Mouse (Mus musculus) gastrocnemius, postnatal 14 days (tissue): ENCODE data around the gene Hpdl. TPM values are rescaled to one million over a fixed set of nuclear protein-coding genes. Genes with fewer than 3 reads are reported as not detected.
"Not testable (repeated sequence)": the region's sequence is repeated elsewhere in the genome, so short reads cannot be mapped to it uniquely, and the experiment has no call there.

Experiments used
- DNase-seq: peaks from one replicate; pipeline ENCODE4 v3.0.0; 2021; ENCODE audit warnings: mixed read lengths
- intact Hi-C: fragments of 180-260 bp; cut with DNase I; formaldehyde crosslinking; loops from one replicate; pipeline ENCODE4 v1.15.1; 2025; ENCODE audit warnings: low total_unique reads
- long read RNA-seq, 2 experiments: library from polyadenylated mRNA; stranded (forward); transcript quantifications; one replicate each; pipeline ENCODE4 v2.0.0; 2021
- total RNA-seq, 2 experiments: library from RNA; stranded (reverse); gene quantifications; 2 replicates each; pipeline ENCODE4 v1.2.3; 2021

Gene Hpdl
- 1 to 10 TPM; 2.7 to 2.9 TPM for total RNA-seq
- long read RNA-seq, experiment 1: 0 reads
- long read RNA-seq, experiment 2, partial matches to known transcripts: 0 of 2 reads
- long read RNA-seq, experiment 2, other reads (novel, unspliced or antisense): 0 of 2 reads

DNA sequence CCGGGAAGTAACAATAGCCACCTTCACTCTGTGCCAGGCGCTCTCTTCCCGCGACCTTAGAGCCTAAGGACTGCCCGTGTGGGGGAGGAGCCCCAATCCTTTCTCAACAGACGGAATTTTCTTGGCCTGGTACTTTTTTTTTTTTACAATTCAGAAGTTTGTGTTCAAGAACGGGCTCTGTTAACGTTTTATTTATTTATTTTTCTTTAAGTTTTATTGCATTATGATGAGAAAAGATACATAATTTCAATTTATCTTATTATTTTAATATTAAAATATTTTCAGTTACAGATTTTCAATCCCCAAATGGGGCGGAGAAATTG, at the start of gene Hpdl:
Gene Hpdl, minus strand, starts transcription at position 14 of the 323 bp plus-strand sequence.
- no peak for DNase-seq
- intact Hi-C loops: no loop called here

DNA sequence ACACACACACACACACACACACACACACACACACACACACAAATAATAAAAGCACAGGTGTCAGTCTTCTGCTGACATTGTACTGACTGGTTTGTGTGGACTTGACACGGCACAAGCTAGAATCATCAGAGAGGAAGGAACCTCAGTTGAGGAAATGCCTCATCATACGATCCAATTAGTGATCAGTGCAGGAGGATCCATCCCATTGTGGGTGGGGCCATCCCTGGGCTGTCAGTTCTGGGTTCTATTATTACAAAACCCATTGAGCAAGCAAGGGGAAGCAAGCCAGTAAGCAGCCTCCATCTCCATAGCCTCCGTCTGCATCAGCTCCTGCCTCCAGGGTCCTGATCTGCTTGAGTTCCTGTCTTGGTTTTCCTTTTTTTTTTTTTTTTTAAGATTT, 48.4 kb upstream of the Hpdl start:
- DNase-seq: no peak
- intact Hi-C loops: no loop called here

DNA sequence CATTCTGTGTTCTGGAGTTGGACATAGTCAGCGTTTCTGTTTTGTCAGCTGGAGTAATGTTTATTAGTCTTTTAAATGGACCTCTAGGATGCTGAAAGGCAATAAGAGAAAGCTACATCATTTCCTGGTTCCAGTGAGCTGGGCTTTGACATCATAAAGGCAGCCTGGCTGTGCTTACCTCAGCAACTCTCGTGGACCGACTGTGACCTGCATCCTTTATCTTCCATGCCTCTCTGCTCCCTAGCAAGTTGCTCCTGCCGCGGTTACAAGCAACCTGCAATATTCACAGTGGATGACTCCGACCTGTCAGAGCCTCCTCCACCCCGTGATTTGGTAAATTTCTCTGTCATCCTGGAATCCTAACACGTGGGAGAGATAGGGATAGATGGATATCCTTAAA, 40.5 kb upstream of the Hpdl start:
- DNase-seq: no peak
- intact Hi-C loops: no loop called here

DNA sequence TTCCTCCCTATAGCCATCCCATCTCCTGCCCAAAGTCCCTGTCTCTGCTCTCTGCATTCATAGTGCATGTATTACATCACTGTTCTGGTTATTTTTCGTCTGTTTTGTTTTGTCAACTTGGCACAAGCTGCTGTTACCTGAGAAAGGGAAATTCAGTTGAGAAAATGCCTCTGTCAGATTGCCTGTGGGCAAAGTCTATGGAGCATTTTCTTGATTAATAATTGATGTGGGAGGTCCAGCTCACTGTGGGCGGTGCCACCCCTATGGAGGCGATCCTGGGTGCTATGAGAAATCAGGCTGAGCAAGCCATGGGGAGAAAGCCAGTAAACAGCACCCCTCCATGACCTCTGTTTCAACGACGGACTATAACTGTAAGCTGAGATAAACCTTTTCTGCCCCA, 38.2 kb upstream of the Hpdl start:
- DNase-seq: no peak
- intact Hi-C loops: no loop called here

DNA sequence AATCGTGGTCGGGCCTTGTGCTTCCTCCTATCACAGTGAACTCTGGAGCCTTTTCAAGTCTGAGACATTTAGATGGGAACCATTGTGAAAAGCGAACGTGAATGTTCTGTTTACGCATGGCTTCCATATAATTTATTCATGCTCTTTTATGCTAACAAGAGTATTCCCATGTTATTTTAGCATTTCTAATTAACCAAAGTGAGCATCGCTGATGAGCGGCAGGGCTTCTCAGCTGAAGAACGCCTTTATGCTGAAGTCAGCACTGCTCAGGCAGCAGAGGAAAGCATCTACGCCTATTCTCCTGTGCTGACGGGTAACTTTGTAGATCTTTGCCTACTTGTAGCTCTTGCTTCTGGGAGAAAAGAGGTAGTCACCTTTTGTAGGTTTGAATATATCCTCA, 35.7 kb upstream of the Hpdl start:
- no peak for DNase-seq
- intact Hi-C loops: no loop called here

DNA sequence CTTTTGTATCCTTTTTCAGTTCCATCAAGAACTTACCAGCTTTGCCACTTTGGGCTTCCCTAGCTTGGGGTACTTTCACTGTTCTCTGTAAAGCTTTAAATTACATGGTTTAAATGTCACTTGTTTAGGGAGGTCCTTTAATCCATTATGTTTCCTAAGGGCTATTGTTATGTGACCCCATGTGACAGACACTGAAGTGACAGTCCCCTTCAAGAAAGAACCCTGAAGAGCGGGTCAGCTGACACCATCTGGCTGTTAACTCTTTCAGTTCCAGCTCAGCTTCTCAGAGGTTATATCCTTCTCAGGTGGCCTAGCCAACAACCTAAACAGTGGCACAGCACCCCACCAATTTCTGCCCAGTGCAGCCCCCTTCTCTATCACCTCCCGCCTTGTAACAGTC, 32.8 kb upstream of the Hpdl start:
- DNase-seq: no peak
- intact Hi-C loops: no loop called here

DNA sequence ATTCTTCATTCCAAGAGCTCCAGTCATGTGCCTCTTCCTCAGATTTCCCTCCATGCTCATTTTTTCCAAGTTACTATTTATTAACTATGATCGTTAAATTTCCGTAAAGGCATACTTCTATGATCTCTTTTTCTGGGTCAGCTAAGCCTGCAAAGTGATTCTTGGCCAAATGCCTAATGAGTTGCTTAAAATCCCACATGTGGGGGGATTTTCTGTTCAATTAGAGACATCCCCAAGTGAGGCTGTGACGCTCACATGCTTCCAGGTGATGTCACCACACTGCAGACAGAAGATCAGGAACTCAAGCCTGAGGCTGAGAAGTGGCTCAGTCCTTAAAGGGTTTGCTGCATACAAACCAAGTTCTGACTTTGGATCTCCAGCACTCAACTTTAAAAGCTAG, 28.4 kb upstream of the Hpdl start:
- intact Hi-C loops: no loop called here
- DNase-seq: no peak

DNA sequence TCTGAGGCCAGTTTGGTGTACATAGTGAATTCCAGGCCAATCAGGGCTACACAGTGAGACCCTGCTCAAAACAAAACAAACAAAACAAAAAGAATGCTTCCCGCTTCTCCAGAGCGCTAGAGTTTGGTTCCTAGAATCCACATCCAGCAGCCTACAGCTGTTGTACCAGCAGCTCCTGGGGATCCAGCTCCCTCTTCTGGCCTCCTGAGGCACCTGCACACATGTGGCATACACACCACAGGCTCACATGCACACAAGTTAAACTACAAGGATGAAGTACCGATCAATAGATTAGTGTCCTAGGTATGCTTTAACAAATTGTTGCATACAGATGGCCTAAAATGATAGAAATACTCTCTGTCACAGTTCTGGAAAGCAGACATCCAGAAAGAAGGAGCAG, 22.8 kb upstream of the Hpdl start:
- intact Hi-C loops: no loop called here
- DNase-seq: no peak

DNA sequence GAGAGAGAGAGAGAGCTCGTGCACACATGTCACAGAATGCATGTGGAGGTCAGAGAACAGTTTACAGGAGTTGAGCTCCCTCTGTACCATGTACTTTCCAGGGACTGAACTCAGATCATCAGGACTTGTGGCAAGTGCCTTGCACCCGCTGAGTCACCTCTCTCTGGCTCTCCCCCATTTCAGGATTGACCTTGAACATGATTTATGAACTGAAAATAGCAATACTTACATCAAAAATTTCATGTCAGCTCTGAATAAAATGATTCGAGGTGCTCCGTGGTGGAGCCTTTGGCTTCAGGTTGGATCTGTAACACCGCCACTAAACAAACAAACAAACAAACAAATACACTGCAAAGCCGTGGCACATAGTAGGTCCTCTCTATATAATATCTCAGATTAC, 19.3 kb upstream of the Hpdl start:
- intact Hi-C loops: no loop called here
- DNase-seq: no peak

DNA sequence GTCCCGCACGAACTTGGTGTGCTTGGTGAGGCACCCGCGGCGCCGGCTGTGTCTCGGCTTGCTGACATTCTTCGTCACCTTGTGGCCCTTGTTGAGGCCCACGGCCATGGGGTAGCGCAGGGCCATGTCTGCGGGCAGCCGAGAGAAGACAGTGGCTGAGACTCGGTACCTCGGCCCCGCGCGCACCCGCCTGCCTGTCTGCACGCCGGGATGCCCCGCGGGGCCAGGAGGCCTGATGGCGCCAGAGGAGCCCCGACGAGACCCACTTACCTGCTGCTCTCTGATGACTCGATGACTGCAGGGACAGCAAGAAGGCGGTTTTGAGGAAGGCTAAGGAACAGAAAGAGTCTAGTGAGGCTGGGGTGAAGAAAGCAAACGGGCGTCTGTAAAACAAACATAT, 18.6 kb upstream of the Hpdl start:
- intact Hi-C loops, DNase-seq: not testable (repeated sequence)

DNA sequence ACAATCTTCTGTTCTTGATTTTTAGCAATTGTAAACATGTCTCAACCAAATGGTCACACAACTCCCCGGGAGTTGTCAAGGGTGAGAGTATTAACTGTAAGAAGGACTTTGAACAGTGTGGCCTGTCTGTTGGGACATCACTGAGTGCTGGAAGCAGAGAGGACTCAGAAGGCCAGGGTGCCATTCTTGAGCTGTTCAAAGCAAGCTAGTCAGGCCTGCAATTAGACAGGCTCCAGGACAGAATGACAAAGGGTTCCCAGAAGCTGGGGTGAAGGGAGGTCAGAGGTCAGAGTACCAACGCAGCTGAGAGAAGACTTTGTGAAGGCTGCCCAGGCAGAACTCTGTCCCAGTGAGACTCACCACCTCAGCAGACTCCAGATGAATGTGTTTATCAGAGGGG, 17.5 kb upstream of the Hpdl start:
- no peak for DNase-seq
- intact Hi-C loops: no loop called here

DNA sequence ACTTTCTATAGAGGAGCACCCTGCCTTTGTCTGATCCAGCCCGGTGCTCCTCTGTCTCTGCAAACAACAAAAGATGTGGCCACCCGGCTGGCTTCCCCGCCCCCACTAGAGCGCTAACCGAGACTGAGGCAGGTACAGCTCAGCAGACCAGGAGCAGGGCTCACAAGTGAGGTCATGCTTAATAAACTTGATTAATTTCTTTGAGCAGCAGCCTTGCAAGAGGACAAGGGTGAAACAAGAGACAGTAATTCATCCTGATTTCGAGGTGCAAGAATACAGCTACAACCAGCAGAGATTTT, 8.5 kb upstream of the Hpdl start:
- intact Hi-C loops: loop anchor here (5.0 kb wide), 1 partner anchor 157 kb away; no protein-coding TSS in a partner anchor
- DNase-seq: no peak

DNA sequence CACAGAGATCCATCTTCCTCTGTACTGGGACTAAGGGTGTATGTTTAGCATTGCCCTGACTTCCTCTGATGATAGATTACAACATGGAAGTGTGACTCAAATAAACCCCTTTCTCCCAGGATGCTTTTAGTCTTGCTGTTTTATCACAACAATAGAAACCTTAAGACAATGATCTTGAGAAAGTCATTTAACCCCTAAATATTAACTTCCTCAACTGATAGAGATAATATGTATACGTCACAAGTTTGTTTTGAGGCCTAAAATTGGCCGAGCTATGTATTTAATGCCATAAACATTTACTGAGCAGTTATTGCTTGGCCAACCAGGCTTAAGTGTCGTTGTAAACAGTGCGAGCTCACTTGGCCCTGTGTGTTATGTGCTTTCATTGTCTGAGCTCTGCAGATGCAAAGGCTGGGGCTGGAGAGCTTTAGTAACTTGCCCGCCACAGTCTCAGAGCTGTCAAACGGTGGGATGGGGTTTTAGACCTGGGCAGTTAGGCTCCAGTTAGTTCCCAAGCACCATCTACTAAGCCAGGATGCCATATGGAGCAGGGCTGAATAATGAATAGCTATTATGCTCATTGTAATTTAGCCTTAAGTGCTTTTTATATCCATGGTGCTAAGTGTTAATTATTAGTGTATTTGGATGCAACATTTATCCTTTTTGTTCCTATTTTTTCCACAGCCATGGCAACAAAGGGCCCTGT, 8.0 kb upstream of the Hpdl start:
- intact Hi-C loops: loop anchor here (5.0 kb wide), 1 partner anchor 158 kb away; no protein-coding TSS in a partner anchor
- DNase-seq: no peak

DNA sequence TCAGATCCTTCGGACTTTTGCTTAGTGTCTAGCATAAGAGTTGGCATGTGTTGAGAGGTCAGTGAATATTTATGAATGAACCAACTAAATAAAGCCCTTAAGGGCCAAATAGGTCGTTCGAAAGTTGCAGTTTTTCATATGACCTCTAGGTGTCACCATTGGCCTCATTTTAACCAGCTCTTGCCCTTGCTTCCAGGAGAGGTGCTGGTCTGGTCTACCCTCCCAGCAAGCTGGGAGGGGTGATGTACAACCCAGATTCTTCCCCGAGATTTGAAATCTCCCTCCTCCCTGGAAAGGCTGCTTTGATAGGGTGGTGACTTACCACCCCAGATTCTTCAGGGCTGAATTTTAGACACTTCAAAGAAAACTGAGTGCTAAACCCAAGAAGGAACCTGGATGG, 6.3 kb upstream of the Hpdl start:
- no peak for DNase-seq
- intact Hi-C loops: no loop called here

DNA sequence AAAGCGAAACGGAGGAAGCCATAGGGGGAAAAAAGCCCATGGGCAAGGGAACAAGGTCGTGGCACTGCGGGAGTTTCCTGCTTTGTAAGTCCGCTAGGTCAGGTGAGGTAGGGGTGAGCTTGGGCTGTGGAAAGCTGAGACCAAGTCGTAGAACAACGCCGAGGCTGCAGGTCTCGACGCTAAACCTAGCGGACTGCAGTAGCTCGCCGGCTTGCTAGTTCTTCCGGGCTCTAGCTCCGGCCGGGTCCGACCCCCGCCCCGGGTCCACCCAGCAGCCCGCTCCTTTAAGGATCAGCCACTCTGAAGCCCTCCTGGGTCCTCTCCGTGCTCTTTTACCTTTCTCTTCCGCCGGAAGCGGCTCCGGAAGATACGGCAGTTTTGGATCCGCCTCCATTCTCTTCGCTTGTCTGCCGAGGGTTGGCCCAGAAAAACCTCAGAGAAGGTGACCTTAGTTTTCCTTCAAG, 3.1 kb upstream of the Hpdl start:
- intact Hi-C loops: no loop called here
- peak; percentile 61 for DNase-seq

DNA sequence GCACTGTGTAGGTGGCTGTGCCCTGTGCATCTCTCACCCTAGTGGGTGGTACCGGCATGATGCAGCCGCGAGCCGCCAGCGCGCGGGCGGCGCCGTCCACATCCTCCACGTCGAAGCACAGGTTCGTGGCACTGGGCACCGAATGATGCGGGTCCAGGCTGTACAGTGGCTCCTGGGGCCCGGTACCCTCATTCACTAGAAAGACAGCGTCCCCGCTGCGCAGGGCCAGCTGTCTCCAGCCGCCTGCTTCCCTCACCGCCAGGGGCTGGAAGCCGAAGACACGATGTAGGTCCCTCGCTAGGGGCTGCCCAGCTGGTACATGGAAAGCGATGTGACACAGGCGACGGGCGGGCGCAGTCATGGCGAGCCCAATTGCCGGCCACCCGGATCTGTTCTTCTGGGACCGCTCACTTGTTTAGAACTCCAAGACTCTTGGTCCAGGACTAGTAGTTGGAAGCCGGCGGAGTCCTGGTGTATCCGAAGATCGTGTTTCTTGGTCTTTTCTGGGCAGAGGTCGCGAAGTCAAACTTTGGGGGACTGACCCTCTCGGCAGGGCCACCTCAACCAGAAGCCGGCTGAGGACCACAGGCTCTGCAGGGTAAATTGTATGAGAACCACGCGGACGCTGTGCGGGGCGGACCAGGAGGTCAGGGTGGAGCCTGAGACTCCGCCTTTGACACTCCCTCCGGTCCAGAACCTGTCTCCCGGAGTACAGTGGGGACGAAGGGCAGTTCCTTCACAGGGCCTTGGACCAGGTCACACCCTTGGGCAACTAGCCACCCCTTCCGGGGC, 409 bp downstream of the Hpdl start:
- peak; percentile 71 for DNase-seq
- intact Hi-C loops: no loop called here

DNA sequence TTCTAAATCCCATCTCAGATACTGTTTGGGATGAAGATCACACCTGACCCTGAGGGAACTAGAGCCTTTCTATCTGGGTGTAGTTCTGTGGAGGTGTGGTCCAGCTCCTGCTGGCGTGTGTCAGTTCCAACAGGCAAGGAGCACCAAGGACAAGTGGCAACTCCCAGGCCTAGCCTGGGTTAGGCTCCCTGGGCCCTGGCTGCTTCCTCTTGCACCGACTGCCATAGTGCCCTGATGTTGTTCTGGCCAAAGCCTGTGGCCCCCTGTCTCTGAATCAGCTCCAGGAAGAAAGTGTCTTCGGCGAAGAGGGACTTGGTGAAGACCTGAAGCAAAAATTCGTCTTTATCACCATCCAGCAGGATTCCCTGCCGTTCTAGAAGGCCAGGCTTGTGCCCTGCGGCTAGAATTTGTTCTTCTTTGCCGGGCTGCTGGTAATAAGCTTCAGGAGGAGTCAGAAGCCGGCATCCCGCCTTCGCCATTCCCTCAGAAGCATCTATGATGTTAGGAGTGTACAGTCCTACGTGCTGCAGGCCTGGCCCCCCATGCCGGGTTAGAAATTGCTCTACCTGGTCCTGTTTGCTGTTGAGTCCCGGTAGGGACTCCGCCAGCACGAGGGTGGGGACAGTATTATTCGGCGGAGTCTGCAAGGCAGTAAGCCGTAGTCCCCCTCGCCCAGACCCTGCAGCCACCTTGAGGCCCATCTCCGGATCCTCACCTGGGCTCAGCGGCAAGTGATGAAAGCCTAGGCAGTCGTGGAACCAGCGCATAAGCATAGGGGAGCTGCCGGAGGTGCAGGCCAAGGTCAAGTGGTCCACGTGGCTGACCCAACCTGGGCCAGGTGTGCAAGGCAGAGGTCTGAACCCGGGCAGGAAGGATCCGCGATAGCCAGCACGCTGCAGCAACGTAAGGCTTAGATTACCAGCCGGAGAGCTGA, 1.3 kb downstream of the Hpdl start:
- intact Hi-C loops: no loop called here
- no peak for DNase-seq

DNA sequence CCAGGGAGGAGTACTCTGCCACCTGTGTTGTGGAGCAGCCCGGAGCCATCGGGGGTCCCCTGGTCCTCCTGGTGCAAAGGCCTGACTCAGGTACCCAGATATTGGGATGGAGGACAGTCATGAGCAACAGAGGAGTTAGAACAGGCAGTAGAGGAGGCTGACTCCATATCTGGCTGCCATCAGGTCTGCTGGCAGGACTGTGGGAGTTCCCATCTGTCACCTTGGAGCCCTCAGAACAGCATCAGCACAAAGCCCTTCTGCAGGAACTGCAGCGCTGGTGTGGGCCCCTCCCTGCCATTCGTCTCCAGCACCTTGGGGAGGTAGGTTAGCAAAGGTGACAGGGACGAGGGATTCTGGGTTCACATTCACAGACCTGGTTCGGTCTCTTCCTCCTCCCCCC, 4.0 kb downstream of the Hpdl start:
- DNase-seq: no peak
- intact Hi-C loops: no loop called here

DNA sequence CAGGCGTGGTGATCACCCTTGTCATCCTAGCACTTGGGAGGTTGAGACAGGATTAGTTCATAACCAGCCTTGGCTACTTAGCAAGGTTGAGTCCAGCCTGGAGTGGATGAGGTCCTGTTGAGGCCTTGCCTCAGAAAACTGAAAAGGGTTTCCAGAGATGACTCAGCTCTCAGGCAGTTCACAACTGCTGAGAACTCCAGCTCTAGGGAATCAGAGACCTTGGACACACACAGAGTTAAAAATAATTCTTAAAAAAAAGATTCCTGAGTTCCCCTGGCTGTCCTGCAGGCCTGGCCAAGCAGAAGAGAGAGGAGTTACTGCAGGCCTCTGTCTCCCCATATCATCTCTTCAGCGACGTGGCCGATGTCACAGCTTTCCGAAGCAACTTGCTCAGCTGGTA, 6.2 kb downstream of the Hpdl start:
- no peak for DNase-seq
- intact Hi-C loops: no loop called here

DNA sequence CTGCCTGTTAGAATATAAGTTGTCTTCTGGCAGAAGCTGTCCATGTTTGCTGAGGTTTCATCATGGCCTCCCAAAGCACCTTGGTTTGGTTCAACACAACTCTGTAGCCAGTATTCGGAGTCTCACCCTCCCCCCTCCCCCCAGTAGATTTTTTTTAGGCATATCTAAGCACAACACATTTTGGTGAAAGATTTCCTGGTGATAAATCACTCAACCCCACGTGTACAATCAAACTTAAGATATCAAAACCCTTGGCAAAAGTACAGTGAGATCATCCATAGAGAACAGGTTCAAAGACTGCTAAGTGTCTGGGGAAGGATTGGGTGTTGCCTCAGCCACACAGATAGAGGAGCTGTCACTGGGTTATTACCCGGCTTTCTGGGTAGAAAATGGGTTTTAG, 10.5 kb downstream of the Hpdl start:
- intact Hi-C loops: no loop called here
- DNase-seq: no peak
